Mouse (Mus musculus): ENCODE measurements at regions not wholly inside any gene's neighbourhood (a gene's known extent, or its start where the extent isn't known, plus 50 kb on each side); places are given as distances from the start of the nearest gene placed in this dataset.

GRCm38 (mm10) chr11:33027121-33027520 is 120.1 kb downstream of the Fgf18 start:
- H3K36me3 ChIP-seq (replicated peaks), result no peaks in the 10 kb centered on the region
- H3K4me1 ChIP-seq (ENCODE audit: insufficient read depth, low read depth, low read length), result no peaks in the 10 kb centered on the region
- DNase-seq (ENCODE audit: low spot score), result no peak
- H3K27me3 ChIP-seq (ENCODE audit: insufficient read depth, low read length), result no peaks in the 10 kb centered on the region
- H3K4me3 ChIP-seq (ENCODE audit: low read depth, low read length), result no peak overlapping the region
- no peak for ATAC-seq (ENCODE audit: extremely low read depth, insufficient number of reproducible peaks, low FRiP score, poor library complexity, severe bottlenecking)
- no peaks in the 10 kb centered on the region for H3K9me3 ChIP-seq (replicated peaks)
- no peak for TF ChIP-seq GATA1 (IDR thresholded peaks at IDR 0.05; ENCODE audit: borderline replicate concordance, low read length)
- no peak for TF ChIP-seq GATA2 (IDR thresholded peaks at IDR 0.05; ENCODE audit: borderline replicate concordance, low read depth, low read length)
- no peak for TF ChIP-seq POLR2AphosphoS5 (IDR thresholded peaks at IDR 0.05; ENCODE audit: insufficient replicate concordance, low read depth, low read length)
- no peak for TF ChIP-seq CTCF (IDR thresholded peaks at IDR 0.05; ENCODE audit: low read depth, low read length)
- no peak for TF ChIP-seq TAL1 (conservative IDR thresholded peaks at IDR 0.05; ENCODE audit: low read depth, low read length)

- ATAC-seq (ENCODE audit: extremely low read depth, insufficient number of reproducible peaks, low FRiP score, poor library complexity, severe bottlenecking) (no peak), DNase-seq (ENCODE audit: low spot score) (no peak)
- no peak for TF ChIP-seq TAL1 (conservative IDR thresholded peaks at IDR 0.05; ENCODE audit: low read depth, low read length)
- no peak for TF ChIP-seq POLR2AphosphoS5 (IDR thresholded peaks at IDR 0.05; ENCODE audit: insufficient replicate concordance, low read depth, low read length)
- TF ChIP-seq CTCF (IDR thresholded peaks at IDR 0.05; ENCODE audit: low read depth, low read length), result no peak
- no peak for TF ChIP-seq GATA2 (IDR thresholded peaks at IDR 0.05; ENCODE audit: borderline replicate concordance, low read depth, low read length)
- TF ChIP-seq GATA1 (IDR thresholded peaks at IDR 0.05; ENCODE audit: borderline replicate concordance, low read length), result no peak
- no peak overlapping the region for H3K4me3 ChIP-seq (ENCODE audit: low read depth, low read length)
- H3K4me1 ChIP-seq (ENCODE audit: insufficient read depth, low read depth, low read length), result no peaks in the 10 kb centered on the region
- H3K36me3 ChIP-seq (replicated peaks), result no peaks in the 10 kb centered on the region
- H3K27me3 ChIP-seq (ENCODE audit: insufficient read depth, low read length), result 0 out of 2 replicates have a peak, but pooled peaks cover 2% of the 10 kb centered on the region
- no peaks in the 10 kb centered on the region for H3K9me3 ChIP-seq (replicated peaks)
These were observed 133.7 kb downstream of the Fgf18 start for GRCm38 (mm10) chr11:33013229-33014185.

- peaks cover 5% of the 10 kb centered on the region; the same call in 1 of the 2 replicates for H3K27me3 ChIP-seq (ENCODE audit: insufficient read depth, low read length)
- no peak for TF ChIP-seq TAL1 (conservative IDR thresholded peaks at IDR 0.05; ENCODE audit: low read depth, low read length)
- TF ChIP-seq GATA1 (IDR thresholded peaks at IDR 0.05; ENCODE audit: borderline replicate concordance, low read length), result no peak
- no peak for TF ChIP-seq CTCF (IDR thresholded peaks at IDR 0.05; ENCODE audit: low read depth, low read length)
- no peak for TF ChIP-seq GATA2 (IDR thresholded peaks at IDR 0.05; ENCODE audit: borderline replicate concordance, low read depth, low read length)
- no peak for TF ChIP-seq POLR2AphosphoS5 (IDR thresholded peaks at IDR 0.05; ENCODE audit: insufficient replicate concordance, low read depth, low read length)
- no peak overlapping the region for H3K4me3 ChIP-seq (ENCODE audit: low read depth, low read length)
- no peaks in the 10 kb centered on the region for H3K36me3 ChIP-seq (replicated peaks)
- H3K4me1 ChIP-seq (ENCODE audit: insufficient read depth, low read depth, low read length), result no peaks in the 10 kb centered on the region
- no peak for DNase-seq (ENCODE audit: low spot score)
- ATAC-seq (ENCODE audit: extremely low read depth, insufficient number of reproducible peaks, low FRiP score, poor library complexity, severe bottlenecking), result no peak
- H3K9me3 ChIP-seq (replicated peaks), result no peaks in the 10 kb centered on the region
These were observed 134.6 kb downstream of the Fgf18 start for GRCm38 (mm10) chr11:33012384-33013160.

- Histone ChIP-seq H3K9me3 (replicated peaks) (no peaks in the 10 kb centered on the region), H3K36me3 (replicated peaks) (no peaks in the 10 kb centered on the region), H3K4me1 (ENCODE audit: insufficient read depth, low read depth, low read length) (no peaks in the 10 kb centered on the region), H3K27me3 (ENCODE audit: insufficient read depth, low read length) (peaks cover 11% of the 10 kb centered on the region; the same call in 1 of the 2 replicates), H3K4me3 (ENCODE audit: low read depth, low read length) (no peak overlapping the region)
- ATAC-seq (ENCODE audit: extremely low read depth, insufficient number of reproducible peaks, low FRiP score, poor library complexity, severe bottlenecking) (no peak), DNase-seq (ENCODE audit: low spot score) (no peak)
- TF ChIP-seq POLR2AphosphoS5 (IDR thresholded peaks at IDR 0.05; ENCODE audit: insufficient replicate concordance, low read depth, low read length) (no peak), GATA1 (IDR thresholded peaks at IDR 0.05; ENCODE audit: borderline replicate concordance, low read length) (no peak), TAL1 (conservative IDR thresholded peaks at IDR 0.05; ENCODE audit: low read depth, low read length) (no peak), GATA2 (IDR thresholded peaks at IDR 0.05; ENCODE audit: borderline replicate concordance, low read depth, low read length) (no peak), CTCF (IDR thresholded peaks at IDR 0.05; ENCODE audit: low read depth, low read length) (no peak)
These were observed 138.6 kb downstream of the Fgf18 start for GRCm38 (mm10) chr11:33008611-33009010.

GRCm38 (mm10) chr11:33007826-33008530 is 139.2 kb downstream of the Fgf18 start:
- H3K36me3 ChIP-seq (replicated peaks), result no peaks in the 10 kb centered on the region
- no peaks in the 10 kb centered on the region for H3K4me1 ChIP-seq (ENCODE audit: insufficient read depth, low read depth, low read length)
- no peaks in the 10 kb centered on the region for H3K9me3 ChIP-seq (replicated peaks)
- H3K4me3 ChIP-seq (ENCODE audit: low read depth, low read length), result no peak overlapping the region
- peaks cover 11% of the 10 kb centered on the region; the same call in 1 of the 2 replicates for H3K27me3 ChIP-seq (ENCODE audit: insufficient read depth, low read length)
- DNase-seq (ENCODE audit: low spot score), result no peak
- TF ChIP-seq POLR2AphosphoS5 (IDR thresholded peaks at IDR 0.05; ENCODE audit: insufficient replicate concordance, low read depth, low read length), result no peak
- no peak for TF ChIP-seq GATA1 (IDR thresholded peaks at IDR 0.05; ENCODE audit: borderline replicate concordance, low read length)
- no peak for TF ChIP-seq GATA2 (IDR thresholded peaks at IDR 0.05; ENCODE audit: borderline replicate concordance, low read depth, low read length)
- no peak for TF ChIP-seq TAL1 (conservative IDR thresholded peaks at IDR 0.05; ENCODE audit: low read depth, low read length)
- TF ChIP-seq CTCF (IDR thresholded peaks at IDR 0.05; ENCODE audit: low read depth, low read length), result no peak
- no peak for ATAC-seq (ENCODE audit: extremely low read depth, insufficient number of reproducible peaks, low FRiP score, poor library complexity, severe bottlenecking)

Data from G1E (cell line).